8 mouse cellular contexts compared by ENCODE assay signal in genomic region chr7:46030145-46030488, GRCm38 (mm10). TPM values are rescaled to one million over a fixed set of nuclear protein-coding genes. Genes with fewer than 3 reads are reported as not detected.
DNase-seq lines count a peak whose midpoint lies in the region; ATAC-seq lines count a peak whose summit lies in the region.
"Had no signal": no experiment of that assay in that cellular context is flagged by ENCODE, and none has a peak within 500 bp of the region (broad histone marks: within the 10 kb centered on the region; RNA-seq: fewer than 3 reads in every experiment).

TSS of gene Abcc6 (minus strand) at chr7:46030302.

- H3K9me3 ChIP-seq in liver, embryonic 15.5 days (replicated peaks), result no peaks in the 10 kb centered on the region

- no peaks in the 10 kb centered on the region for H3K36me3 ChIP-seq in liver, embryonic 15.5 days (replicated peaks)

- ATAC-seq in liver, embryonic 15.5 days (ENCODE audit: insufficient read depth), result peak; percentile 62

- 29% methylated on average over 11 of the region's 11 CpGs for WGBS in liver, embryonic 15.5 days (ENCODE audit: insufficient replicate concordance)

- H3K27me3 ChIP-seq in liver, embryonic 15.5 days, result no peaks in the 10 kb centered on the region

- H3K27ac ChIP-seq in liver, embryonic 15.5 days (replicated peaks), result peak within 1 kb of the TSS; percentile 83
- H3K27ac ChIP-seq: macrophage had no signal

- H3K4me1 ChIP-seq in liver, embryonic 15.5 days (replicated peaks), result peaks cover 47% of the 10 kb centered on the region

- H3K9ac ChIP-seq in liver, embryonic 15.5 days, result no peak within 1 kb of the TSS

- DNase-seq in ovary, postnatal 36 days (ENCODE audit: low spot score), result peak; percentile 29
- no peak for DNase-seq in ovary, adult 18-20 months (ENCODE audit: low spot score)
- peak; percentile 90 for DNase-seq in kidney, adult 11 months
- DNase-seq in testis, postnatal 14 days (ENCODE audit: low spot score), result no peak
- no peak for DNase-seq in gastrocnemius, postnatal 36 days
- DNase-seq in ovary, postnatal 14 days (ENCODE audit: low spot score), result no peak

- H3K4me2 ChIP-seq in liver, embryonic 15.5 days, result peak within 1 kb of the TSS; percentile 41

- intact Hi-C loops in gastrocnemius, postnatal 36 days (cut with DNase I), result no loop called here

- H3K4me3 ChIP-seq in liver, embryonic 15.5 days (replicated peaks), result peak within 1 kb of the TSS; percentile 28; the same call in 1 of the 2 replicates

RNA-seq across cellular contexts. Expression of gene Abcc6, which starts in this region (rescaled TPM):
- 11.4 and 16.7 TPM in 2 replicates for polyA plus RNA-seq in liver, embryonic 15.5 days (2015; fragmentation: Nextera tagmentation; extraction: Ambion mirVana)
- total RNA-seq in gastrocnemius, postnatal 36 days (2021), result not detected
- polyA plus RNA-seq: macrophage had no signal

Comparison
In these comparisons a context has a peak if more than half of its experiments do, and no peak if none do; other contexts are left out.
1. DNase-seq: peak in ovary, postnatal 36 days (single experiment) and kidney, adult 11 months (single experiment); none in ovary, adult 18-20 months (single experiment), testis, postnatal 14 days (single experiment), gastrocnemius, postnatal 36 days (0 of 2) and ovary, postnatal 14 days (single experiment).